Mouse (Mus musculus): ENCODE results near the gene Gimap8.

DNA sequence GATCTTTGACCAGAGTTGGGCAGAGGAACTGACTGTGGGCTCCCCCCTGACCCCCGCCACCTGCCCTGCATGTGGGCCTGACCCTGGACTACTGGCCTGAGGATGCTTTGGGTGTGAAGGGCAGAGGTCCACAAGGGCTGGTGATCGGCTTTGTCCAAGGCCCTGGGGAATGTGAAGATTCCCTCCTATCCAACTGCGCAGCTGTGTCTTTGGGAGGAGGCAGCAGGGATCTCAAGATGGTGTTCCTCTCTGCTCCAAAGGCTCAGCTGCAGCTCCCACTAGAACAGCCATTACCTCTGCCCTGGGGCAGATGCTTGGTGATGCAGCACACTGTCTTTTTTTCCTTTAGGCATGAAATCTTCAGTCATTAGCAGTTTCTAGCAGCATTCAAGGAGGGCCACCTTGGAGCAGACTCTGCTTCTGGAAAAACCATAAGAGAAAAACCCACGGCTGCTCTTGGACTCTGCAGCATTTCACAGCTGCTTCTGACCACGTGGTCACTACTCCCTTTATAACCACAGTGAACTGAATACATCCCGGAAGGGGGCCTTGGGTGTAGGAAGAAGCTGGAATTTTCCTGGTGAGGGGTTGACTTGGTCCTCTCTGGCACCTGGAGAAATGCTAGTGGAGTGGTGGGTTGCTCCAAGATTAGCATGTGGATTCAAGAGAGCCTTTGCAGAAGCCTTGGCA, 9.1 kb upstream of the Gimap8 start:
- TF ChIP-seq FLI1 (IDR thresholded peaks at IDR 0.05; ENCODE audit: low read length): no peak
- no peak for TF ChIP-seq GATA1 (IDR thresholded peaks at IDR 0.05; ENCODE audit: borderline replicate concordance, low read length)

All from megakaryocyte, embryonic 14.5 days (primary cell).